Mouse (Mus musculus): ENCODE results near the gene Jmjd1c. TPM values are rescaled to one million over a fixed set of nuclear protein-coding genes. Genes with fewer than 3 reads are reported as not detected.
A peak's percentile ranks its signal among the peaks of the same experiment; 100 is the strongest.

Gene Jmjd1c
- polyA plus RNA-seq, 1 experiment, result 6.2 TPM

GRCm38 (mm10) chr10:67283516-67283915 is 187.6 kb downstream of the Jmjd1c start:
- H3K79me2 ChIP-seq (ENCODE audit: control insufficient read depth, insufficient read depth), result peaks cover 65% of the 10 kb centered on the region
- TF ChIP-seq FOSL1 (IDR thresholded peaks at IDR 0.05; ENCODE audit: insufficient read depth, low read length, poor library complexity, severe bottlenecking) (no peak), CTCF (IDR thresholded peaks at IDR 0.05; ENCODE audit: control insufficient read depth, insufficient read depth, insufficient read length) (no peak), USF1 (IDR thresholded peaks at IDR 0.05; ENCODE audit: low read depth) (no peak), MAX (IDR thresholded peaks at IDR 0.05) (no peak), MYOD1 (IDR thresholded peaks at IDR 0.05; ENCODE audit: control insufficient read depth, insufficient read length, low read depth) (no peak), CEBPB (IDR thresholded peaks at IDR 0.05; ENCODE audit: low read depth) (no peak), MYOG (IDR thresholded peaks at IDR 0.05; ENCODE audit: control insufficient read depth, extremely low read depth, insufficient read length) (no peak)
- H3K36me3 ChIP-seq (ENCODE audit: control insufficient read depth, insufficient read depth), result no peaks in the 10 kb centered on the region
- peak overlapping the region; percentile 88 for H3K4me3 ChIP-seq (ENCODE audit: insufficient read depth, poor library complexity, severe bottlenecking)
- peaks cover 56% of the 10 kb centered on the region for H3K79me3 ChIP-seq (ENCODE audit: low read depth)
- H3ac ChIP-seq (ENCODE audit: control insufficient read depth, insufficient read length, low read depth), result no peak overlapping the region
- no peaks in the 10 kb centered on the region for H3K27me3 ChIP-seq (ENCODE audit: control insufficient read depth, insufficient read depth, insufficient read length)

DNA sequence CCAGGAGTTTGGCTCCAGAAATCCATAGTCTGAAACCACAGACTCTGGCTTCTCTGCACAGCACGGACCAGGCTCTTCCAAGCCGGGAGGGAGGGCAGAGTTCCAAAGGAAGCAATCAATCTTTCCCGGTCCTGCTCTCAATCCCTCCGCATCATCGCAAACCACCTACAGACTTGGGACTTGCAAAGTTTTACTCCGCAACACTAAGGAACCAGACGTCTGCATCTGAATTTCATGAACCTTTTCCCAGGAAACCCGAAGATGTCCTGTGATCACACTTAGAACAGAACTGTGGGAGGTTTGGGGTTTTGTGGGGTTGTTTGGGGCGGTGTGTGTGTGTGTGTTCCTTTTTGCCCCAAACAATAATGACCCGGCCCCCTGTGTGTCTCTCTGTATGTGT is 188.4 kb downstream of the Jmjd1c start:
- Histone ChIP-seq H3K36me3 (ENCODE audit: control insufficient read depth, insufficient read depth) (no peaks in the 10 kb centered on the region), H3K79me3 (ENCODE audit: low read depth) (peaks cover 49% of the 10 kb centered on the region), H3K4me3 (ENCODE audit: insufficient read depth, poor library complexity, severe bottlenecking) (peak overlapping the region; percentile 88), H3K79me2 (ENCODE audit: control insufficient read depth, insufficient read depth) (peaks cover 57% of the 10 kb centered on the region), H3ac (ENCODE audit: control insufficient read depth, insufficient read length, low read depth) (peak overlapping the region; percentile 99), H3K27me3 (ENCODE audit: control insufficient read depth, insufficient read depth, insufficient read length) (no peaks in the 10 kb centered on the region)
- TF ChIP-seq CTCF (IDR thresholded peaks at IDR 0.05; ENCODE audit: control insufficient read depth, insufficient read depth, insufficient read length) (no peak), USF1 (IDR thresholded peaks at IDR 0.05; ENCODE audit: low read depth) (no peak), MYOD1 (IDR thresholded peaks at IDR 0.05; ENCODE audit: control insufficient read depth, insufficient read length, low read depth) (no peak), MYOG (IDR thresholded peaks at IDR 0.05; ENCODE audit: control insufficient read depth, extremely low read depth, insufficient read length) (no peak), CEBPB (IDR thresholded peaks at IDR 0.05; ENCODE audit: low read depth) (no peak)

DNA sequence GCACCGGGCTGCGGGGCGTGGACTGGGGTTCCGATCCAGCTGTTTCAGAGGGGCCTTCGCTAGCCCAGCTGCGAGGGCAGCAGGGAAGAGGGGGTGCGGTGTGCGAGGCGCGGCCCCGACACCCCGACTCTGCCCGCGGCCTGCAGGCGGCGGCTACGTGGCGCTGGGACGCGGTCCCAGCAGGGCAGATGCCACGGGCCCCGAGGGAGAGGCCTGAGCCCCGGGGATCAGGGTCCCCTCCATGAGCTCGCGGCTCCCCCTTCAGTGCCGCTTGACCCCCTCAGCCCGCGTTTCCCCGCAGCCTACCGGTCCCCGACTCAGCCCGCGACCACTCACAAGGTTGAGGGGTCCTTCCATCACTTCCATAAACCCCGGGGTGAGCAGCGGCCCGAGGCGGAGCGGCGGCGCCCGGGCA is 188.8 kb downstream of the Jmjd1c start:
- Histone ChIP-seq H3K27me3 (ENCODE audit: control insufficient read depth, insufficient read depth, insufficient read length) (no peaks in the 10 kb centered on the region), H3K79me3 (ENCODE audit: low read depth) (peaks cover 44% of the 10 kb centered on the region), H3ac (ENCODE audit: control insufficient read depth, insufficient read length, low read depth) (peak overlapping the region; percentile 99), H3K4me3 (ENCODE audit: insufficient read depth, poor library complexity, severe bottlenecking) (peak overlapping the region; percentile 88), H3K36me3 (ENCODE audit: control insufficient read depth, insufficient read depth) (no peaks in the 10 kb centered on the region), H3K79me2 (ENCODE audit: control insufficient read depth, insufficient read depth) (peaks cover 52% of the 10 kb centered on the region)
- TF ChIP-seq MYOG (IDR thresholded peaks at IDR 0.05; ENCODE audit: control insufficient read depth, extremely low read depth, insufficient read length) (no peak), USF1 (IDR thresholded peaks at IDR 0.05; ENCODE audit: low read depth) (no peak), CTCF (IDR thresholded peaks at IDR 0.05; ENCODE audit: control insufficient read depth, insufficient read depth, insufficient read length) (no peak), MYOD1 (IDR thresholded peaks at IDR 0.05; ENCODE audit: control insufficient read depth, insufficient read length, low read depth) (no peak), MAX (IDR thresholded peaks at IDR 0.05) (no peak)

DNA sequence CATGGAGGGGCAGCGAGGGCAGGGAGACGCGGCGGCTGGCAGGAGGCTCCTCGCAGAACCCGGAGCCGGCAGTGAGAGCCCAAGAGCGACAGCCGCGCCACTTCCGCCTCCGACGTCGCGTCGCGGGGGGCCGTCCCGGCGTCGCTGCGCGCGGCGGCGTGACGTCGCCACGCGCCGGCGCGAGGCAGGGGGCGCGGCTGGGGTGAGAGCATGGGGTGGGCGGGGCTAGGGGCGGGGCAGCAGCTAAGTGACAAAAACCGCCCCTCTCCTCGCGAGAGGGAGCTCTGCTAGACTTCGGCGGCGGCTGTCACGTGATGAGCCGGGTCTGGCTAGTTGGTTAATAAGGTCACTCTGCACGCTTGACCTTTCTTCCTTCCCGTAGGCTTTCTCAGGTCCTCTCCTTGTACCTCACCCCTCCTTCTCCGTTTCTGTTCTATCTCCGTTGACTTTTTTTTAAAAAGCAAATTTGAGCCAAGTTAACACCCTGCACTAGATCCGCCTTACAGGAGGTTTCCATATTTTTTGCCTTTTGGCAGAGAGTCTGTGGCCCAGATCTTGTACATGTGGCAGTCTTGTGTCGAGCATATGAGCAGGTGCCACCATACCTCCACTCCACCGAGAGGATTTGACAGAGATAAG is 189.4 kb downstream of the Jmjd1c start, which contains the start of gene Nrbf2:
Gene Nrbf2, minus strand, starts transcription at position 130 of the 639 bp plus-strand sequence.
- Histone ChIP-seq H3ac (ENCODE audit: control insufficient read depth, insufficient read length, low read depth) (peak within 1 kb of the TSS; percentile 99), H3K79me3 (ENCODE audit: low read depth) (peaks cover 39% of the 10 kb centered on the region), H3K36me3 (ENCODE audit: control insufficient read depth, insufficient read depth) (no peaks in the 10 kb centered on the region), H3K79me2 (ENCODE audit: control insufficient read depth, insufficient read depth) (peaks cover 47% of the 10 kb centered on the region), H3K4me3 (ENCODE audit: insufficient read depth, poor library complexity, severe bottlenecking) (peak within 1 kb of the TSS; percentile 88), H3K27me3 (ENCODE audit: control insufficient read depth, insufficient read depth, insufficient read length) (no peaks in the 10 kb centered on the region)
- TF ChIP-seq CEBPB (IDR thresholded peaks at IDR 0.05; ENCODE audit: low read depth) (no peak), FOSL1 (IDR thresholded peaks at IDR 0.05; ENCODE audit: insufficient read depth, low read length, poor library complexity, severe bottlenecking) (no peak), MAX (IDR thresholded peaks at IDR 0.05) (peak; percentile 85), MYOG (IDR thresholded peaks at IDR 0.05; ENCODE audit: control insufficient read depth, extremely low read depth, insufficient read length) (no peak), USF1 (IDR thresholded peaks at IDR 0.05; ENCODE audit: low read depth) (peak; percentile 94), CTCF (IDR thresholded peaks at IDR 0.05; ENCODE audit: control insufficient read depth, insufficient read depth, insufficient read length) (no peak), MYOD1 (IDR thresholded peaks at IDR 0.05; ENCODE audit: control insufficient read depth, insufficient read length, low read depth) (no peak)

DNA sequence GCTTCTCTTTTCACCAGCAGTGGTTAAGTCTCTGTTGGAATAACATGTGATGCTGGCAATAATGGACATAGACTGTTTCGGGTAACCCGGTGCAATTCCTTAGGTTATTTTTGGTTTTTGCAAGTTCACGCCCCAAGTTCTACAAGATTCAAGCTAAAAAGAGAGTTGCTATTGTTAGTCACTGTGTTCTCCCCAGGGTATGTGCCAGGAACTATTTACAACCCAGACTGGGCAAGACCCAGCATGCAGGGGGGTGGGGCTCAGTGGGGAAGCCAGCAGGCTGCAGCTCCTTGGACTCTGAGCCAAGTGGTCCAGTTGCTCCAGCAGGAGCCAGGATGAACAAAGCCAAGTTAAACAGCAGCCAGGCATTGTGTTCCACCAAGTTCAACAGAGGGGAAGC is 192.0 kb downstream of the Jmjd1c start:
- Histone ChIP-seq H3K79me3 (ENCODE audit: low read depth) (peaks cover 16% of the 10 kb centered on the region), H3K36me3 (ENCODE audit: control insufficient read depth, insufficient read depth) (no peaks in the 10 kb centered on the region), H3K27me3 (ENCODE audit: control insufficient read depth, insufficient read depth, insufficient read length) (no peaks in the 10 kb centered on the region), H3ac (ENCODE audit: control insufficient read depth, insufficient read length, low read depth) (no peak overlapping the region), H3K79me2 (ENCODE audit: control insufficient read depth, insufficient read depth) (peaks cover 21% of the 10 kb centered on the region), H3K4me3 (ENCODE audit: insufficient read depth, poor library complexity, severe bottlenecking) (no peak overlapping the region)
- TF ChIP-seq CTCF (IDR thresholded peaks at IDR 0.05; ENCODE audit: control insufficient read depth, insufficient read depth, insufficient read length) (no peak), MYOG (IDR thresholded peaks at IDR 0.05; ENCODE audit: control insufficient read depth, extremely low read depth, insufficient read length) (no peak), CEBPB (IDR thresholded peaks at IDR 0.05; ENCODE audit: low read depth) (no peak), MYOD1 (IDR thresholded peaks at IDR 0.05; ENCODE audit: control insufficient read depth, insufficient read length, low read depth) (no peak), MAX (IDR thresholded peaks at IDR 0.05) (no peak)

DNA sequence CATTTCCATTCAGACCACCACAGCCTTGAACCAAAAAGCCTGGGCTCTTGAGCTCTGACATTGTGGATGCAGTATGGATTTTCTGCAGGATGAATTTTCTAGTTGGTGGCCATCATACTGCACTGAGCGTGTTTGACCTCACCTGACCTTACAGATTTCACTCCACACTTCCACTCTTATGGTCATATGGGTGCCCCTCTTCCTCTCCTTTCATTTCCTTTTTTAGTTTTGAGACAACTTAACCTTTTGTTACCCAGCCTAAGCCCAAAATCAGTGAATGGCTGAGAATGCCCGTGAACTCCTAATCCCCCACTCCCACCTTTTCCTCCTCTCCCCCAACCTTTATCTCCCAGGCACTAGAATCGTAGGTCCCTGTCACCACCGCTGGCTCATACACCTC is 194.7 kb downstream of the Jmjd1c start:
- H3K79me3 ChIP-seq (ENCODE audit: low read depth), result no peaks in the 10 kb centered on the region
- H3K4me3 ChIP-seq (ENCODE audit: insufficient read depth, poor library complexity, severe bottlenecking), result no peak overlapping the region
- H3ac ChIP-seq (ENCODE audit: control insufficient read depth, insufficient read length, low read depth), result no peak overlapping the region
- TF ChIP-seq CTCF (IDR thresholded peaks at IDR 0.05; ENCODE audit: control insufficient read depth, insufficient read depth, insufficient read length), result no peak
- no peak for TF ChIP-seq MAX (IDR thresholded peaks at IDR 0.05)
- TF ChIP-seq USF1 (IDR thresholded peaks at IDR 0.05; ENCODE audit: low read depth), result no peak
- TF ChIP-seq MYOD1 (IDR thresholded peaks at IDR 0.05; ENCODE audit: control insufficient read depth, insufficient read length, low read depth), result no peak
- TF ChIP-seq MYOG (IDR thresholded peaks at IDR 0.05; ENCODE audit: control insufficient read depth, extremely low read depth, insufficient read length), result no peak
- TF ChIP-seq FOSL1 (IDR thresholded peaks at IDR 0.05; ENCODE audit: insufficient read depth, low read length, poor library complexity, severe bottlenecking), result no peak
- TF ChIP-seq CEBPB (IDR thresholded peaks at IDR 0.05; ENCODE audit: low read depth), result no peak
- no peaks in the 10 kb centered on the region for H3K79me2 ChIP-seq (ENCODE audit: control insufficient read depth, insufficient read depth)
- H3K36me3 ChIP-seq (ENCODE audit: control insufficient read depth, insufficient read depth), result no peaks in the 10 kb centered on the region
- H3K27me3 ChIP-seq (ENCODE audit: control insufficient read depth, insufficient read depth, insufficient read length), result no peaks in the 10 kb centered on the region
